Mouse (Mus musculus): Measurements from ENCODE around the gene Palm3.
"Not testable (repeated sequence)": the region's sequence is repeated elsewhere in the genome, so short reads cannot be mapped to it uniquely, and the experiment has no call there.

Palm3 gene

DNA sequence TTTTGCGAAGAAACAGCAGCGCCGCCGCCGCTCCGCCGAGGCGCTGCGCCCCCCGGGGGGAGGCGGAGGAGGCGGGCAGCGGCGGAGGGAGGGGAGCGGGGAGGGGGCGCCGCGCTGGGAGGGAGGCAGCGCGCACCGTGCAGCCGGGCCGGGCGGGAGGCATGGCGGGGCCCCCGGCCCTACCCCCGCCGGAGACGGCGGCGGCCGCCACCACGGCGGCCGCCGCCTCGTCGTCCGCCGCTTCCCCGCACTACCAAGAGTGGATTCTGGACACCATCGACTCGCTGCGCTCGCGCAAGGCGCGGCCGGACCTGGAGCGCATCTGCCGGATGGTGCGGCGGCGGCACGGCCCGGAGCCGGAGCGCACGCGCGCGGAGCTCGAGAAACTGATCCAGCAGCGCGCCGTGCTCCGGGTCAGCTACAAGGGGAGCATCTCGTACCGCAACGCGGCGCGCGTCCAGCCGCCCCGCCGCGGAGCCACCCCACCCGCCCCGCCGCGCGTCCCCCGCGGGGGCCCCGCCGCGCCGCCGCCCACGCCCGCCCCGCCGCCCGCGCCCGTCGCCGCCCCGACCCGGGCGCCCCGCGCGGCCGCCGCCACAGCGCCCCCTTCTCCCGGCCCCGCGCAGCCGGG lies 23.6 kb upstream of the Palm3 start, which contains the start of gene Samd1:
TSS of gene Samd1 (plus strand) at position 162 of the 631 bp plus-strand sequence.
- DNase-seq (ENCODE audit: low read depth, low spot score), result no peak

DNA sequence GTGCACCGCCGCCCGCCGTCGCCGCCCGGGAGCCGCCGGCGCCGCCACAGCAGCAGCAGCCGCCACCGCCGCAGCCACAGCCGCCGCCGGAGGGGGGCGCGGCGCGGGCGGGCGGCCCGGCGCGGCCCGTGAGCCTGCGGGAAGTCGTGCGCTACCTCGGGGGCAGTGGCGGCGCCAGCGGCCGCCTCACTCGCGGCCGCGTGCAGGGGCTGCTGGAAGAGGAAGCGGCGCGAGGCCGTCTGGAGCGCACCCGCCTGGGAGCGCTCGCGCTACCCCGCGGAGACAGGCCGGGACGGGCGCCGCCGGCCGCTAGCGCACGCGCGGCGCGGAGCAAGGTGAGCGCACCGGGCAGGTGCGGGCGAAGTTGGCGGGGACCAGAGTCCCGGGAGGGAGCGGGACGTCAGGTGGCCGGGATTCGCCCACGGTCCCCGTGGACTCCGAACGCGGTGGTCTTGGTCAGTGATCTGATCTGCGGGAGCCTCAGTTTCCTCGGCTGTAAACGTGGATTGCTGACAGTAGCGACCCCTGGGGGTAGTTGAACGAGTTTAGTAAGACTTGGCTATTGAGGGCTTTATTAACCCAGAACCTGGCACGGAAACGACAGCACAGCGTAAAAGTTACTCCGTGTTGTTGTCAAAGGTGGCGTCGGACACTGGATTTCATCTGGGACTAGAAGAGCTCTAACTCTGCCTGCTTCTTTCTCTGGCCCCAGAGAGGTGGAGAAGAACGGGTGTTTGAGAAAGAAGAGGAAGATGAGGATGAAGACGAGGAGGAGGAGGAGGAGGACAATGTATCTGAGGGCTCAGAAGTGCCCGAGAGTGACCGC lies 22.8 kb upstream of the Palm3 start:
- no peak for DNase-seq (ENCODE audit: low read depth, low spot score)

DNA sequence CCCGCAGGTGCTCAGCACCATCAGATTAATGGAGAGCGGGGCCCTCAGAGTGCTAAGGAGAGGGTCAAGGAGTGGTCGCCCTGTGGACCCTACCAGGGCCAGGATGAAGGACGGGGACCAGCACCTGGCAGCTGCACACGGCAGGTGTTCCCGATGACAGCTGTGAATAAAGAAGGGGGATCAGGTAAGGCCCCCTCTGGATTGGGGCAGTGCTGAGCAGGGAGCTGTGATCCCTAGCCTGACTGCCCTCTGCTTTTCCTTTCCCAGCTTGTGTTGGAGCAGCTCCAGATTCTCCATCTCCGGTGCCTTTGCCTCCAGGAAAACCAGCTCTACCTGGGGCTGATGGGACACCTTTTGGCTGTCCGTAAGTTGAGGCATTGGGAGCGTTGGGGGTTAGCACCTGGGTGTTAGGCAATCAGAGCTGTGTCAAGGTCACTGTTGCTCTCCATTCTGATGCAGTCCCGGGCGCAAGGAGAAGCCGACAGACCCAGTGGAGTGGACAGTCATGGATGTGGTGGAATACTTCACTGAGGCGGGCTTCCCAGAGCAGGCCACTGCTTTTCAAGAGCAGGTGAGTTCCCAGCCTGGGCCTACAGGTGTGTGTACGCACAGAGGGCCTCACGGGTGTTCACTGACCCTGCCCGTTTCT lies 22.1 kb upstream of the Palm3 start:
- no peak for DNase-seq (ENCODE audit: low read depth, low spot score)

DNA sequence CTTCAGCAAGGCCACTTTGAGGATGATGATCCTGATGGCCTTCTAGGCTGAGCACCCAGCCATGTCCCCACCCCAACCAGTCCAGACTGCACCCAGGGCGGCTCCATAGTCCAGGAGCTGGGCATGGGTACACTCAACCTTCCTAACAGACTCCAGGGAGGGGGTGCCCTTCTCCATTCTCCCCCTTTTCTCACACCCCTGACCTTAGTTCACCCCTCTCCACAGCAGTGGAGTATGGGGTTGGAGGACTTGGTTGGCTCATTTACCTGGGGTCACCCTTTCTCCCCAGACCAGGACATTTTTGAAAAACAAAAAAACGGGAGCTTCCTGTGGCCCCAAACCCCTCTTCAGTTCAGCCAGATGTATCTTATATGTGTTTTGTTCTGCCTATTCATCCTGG lies 21.4 kb upstream of the Palm3 start:
- no peak for DNase-seq (ENCODE audit: low read depth, low spot score)

DNA sequence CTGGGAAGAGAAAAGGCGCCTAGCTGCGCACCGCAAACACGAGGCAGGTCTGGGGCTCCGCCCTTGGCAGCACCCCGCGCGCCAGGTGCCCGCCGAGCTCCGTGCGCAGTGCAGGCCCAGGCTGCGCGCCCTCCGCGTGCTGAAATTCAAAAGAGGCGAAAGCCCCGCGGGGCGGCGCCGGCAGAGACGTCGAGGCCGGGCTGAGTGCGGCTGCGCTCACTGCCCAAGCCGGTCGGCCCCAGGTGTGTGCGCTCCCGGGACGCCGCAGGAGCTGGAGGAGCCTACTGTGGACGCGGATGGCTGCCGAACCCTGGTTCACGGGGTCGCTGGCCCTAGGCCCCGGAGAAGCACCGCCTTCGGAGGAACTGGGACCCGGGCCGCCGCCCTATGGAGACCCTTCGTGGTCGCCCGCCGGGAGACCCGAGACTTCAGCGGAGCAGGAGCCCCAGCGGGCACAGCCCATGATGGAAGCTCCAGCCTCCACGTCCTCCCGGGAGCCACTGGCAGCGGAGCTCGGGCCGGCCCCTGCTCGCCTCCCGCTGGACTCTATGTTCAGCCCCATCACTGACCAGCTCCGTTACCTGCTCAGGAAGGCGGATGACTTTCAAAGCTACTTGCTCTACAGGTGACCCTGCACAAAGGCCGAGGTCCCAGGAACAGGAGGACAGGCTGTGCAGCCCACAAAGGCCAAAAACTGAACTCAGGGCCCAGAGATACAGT lies 19.8 kb upstream of the Palm3 start, which contains the start of gene 1700067K01Rik:
TSS of gene 1700067K01Rik (plus strand) at position 222 of the 720 bp plus-strand sequence.
- no peak for DNase-seq (ENCODE audit: low read depth, low spot score)

DNA sequence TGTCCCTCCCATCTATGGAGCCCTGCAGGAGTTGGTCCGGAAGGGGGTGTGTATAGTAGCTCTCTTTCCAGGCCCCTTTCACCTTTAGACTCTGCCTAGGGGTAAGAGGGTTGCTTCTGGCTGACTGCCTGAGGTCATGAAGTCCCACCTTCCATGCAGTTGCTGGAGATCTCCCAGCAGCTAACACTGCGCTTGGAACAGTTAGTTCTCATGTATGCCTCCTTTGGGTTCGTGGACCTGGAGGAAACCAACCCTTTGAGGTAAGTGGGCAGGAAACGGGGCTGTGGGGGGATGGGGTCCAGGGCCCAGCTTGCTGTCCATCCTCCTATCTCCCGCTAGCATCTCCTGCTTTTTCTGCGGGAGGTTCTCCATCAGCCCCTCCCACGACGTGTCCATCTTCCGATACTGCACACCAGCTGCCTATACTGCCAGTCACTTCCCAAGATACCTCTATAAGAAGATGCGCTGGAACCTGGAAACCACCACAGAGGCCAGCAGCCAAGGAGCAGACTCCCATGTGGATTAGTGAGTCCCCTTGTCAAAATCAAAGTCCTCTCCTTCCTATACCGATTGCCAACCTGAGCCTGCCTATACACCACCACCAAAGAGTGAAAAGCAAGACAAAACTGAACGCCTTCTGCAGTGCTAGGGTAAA lies 18.2 kb upstream of the Palm3 start:
- DNase-seq (ENCODE audit: low read depth, low spot score), result no peak

DNA sequence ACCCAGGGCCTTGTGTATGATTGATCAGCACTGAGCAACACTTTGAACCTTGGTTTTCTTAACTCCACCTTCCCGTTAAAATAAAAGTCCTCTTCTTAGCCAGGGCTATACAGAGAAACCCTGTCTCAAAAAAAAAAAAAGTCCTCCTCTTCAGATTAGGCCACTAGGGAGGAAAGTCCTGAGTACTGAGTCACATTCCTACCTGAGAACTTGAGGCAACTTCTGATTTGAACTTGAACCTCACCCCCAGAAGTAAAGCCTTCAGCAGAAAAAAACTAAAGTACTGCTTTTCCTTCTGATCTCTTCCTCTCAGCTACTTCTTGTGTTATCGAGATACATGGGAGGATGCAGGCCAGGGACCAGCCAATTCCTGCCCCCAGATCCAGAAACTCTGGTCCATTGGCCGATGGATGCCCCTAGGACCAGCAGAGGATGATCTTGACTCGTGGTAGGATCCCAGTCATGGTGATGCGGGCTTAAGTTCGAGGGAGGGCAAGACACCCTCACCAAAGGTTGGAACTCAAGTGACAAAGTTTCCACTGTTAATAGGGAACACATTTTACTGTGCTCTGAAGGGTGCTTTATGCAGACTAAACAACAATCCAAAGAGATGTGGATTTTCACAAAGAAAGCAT lies 17.5 kb upstream of the Palm3 start:
- no peak for DNase-seq (ENCODE audit: low read depth, low spot score)

DNA sequence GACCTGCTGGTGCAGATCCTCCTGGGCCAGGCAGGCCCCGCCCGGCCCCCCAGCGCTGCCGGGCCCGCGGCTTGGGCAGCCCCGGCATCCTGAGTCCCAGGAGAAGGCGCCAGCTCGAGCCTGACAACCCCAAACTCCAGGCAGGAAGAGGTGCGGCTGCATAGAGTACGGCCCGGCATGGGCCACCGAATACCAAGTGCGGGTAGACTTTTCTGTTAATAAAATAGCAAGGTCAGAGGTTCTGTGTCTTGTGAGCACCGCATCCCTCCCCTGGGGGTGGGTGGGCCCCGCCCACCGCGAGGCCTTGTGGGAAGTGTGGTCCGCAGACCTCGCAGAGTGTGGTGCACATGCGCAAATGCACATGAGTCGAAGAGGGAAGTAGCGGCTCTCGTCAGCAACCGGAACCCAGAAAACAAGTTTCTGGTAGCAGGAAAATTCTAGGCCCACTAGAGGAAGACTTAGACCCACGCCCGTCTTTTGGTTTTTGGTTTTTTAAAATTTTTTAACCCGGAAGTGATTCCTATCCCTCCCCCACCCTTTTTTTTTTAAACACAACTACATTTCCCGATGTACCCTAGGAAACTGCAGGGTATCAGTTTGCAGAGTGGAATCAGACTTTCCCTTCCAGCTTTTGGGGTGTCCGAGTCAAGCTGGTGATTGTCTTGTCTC lies 16.6 kb upstream of the Palm3 start:
- peak; percentile 92 for DNase-seq (ENCODE audit: low read depth, low spot score)

DNA sequence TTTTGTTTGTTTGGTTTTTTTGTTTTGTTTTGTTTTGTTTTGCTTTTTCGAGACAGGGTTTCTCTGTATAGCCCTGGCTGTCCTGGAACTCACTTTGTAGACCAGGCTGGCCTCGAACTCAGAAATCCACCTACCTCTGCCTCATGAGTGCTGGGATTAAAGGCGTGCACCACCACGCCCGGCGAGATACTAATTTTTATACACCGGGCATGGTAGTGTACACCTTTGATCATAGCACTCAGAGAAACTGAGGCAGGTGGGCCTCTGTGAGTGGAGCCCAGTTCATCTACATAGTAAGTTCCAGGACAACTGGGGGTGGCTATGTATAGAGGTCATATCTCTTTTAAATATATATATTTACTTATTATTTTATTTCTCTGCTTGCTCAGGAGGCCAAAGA lies 15.8 kb upstream of the Palm3 start:
- not testable (repeated sequence) for DNase-seq (ENCODE audit: low read depth, low spot score)

DNA sequence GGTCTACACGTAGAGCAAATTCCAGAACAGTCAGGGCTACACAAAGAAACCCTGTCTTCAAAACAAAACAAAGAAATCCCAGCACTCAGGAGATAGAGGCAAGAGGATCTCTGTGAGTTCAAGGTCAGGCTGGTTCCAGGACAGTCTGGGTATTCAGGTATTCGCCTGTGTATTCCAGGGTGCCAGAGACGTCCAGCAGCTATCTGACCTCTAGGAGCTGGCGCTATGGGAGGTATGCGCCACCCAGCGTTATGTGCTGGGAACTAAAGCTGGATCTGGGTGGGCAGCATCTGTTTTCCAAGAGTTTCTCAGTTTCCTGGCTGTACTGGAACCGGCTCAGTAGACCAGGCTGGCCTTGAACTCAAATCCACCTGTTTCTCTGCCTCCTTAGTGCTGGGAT lies 12.9 kb upstream of the Palm3 start:
- no peak for DNase-seq (ENCODE audit: low read depth, low spot score)

DNA sequence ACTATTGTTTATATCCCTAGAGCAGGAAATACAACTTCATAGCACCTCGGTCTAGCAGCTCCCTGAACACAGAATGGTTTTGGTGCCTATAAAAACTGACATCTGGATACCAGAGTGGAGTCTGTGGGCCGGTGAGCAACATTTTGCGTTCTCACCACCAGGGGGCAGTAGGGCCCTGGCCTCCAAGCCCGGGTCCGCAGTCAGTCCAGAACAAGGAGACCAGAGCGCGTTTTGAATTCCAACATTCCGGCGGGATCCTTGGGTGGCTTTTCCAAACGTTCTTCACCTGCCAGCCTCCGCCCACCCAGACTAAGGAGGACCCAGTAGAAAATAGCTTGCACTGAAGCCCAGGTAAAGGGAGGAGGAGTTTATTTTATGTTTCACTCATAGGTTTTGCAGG lies 11.4 kb upstream of the Palm3 start:
- DNase-seq (ENCODE audit: low read depth, low spot score), result peak; percentile 44

DNA sequence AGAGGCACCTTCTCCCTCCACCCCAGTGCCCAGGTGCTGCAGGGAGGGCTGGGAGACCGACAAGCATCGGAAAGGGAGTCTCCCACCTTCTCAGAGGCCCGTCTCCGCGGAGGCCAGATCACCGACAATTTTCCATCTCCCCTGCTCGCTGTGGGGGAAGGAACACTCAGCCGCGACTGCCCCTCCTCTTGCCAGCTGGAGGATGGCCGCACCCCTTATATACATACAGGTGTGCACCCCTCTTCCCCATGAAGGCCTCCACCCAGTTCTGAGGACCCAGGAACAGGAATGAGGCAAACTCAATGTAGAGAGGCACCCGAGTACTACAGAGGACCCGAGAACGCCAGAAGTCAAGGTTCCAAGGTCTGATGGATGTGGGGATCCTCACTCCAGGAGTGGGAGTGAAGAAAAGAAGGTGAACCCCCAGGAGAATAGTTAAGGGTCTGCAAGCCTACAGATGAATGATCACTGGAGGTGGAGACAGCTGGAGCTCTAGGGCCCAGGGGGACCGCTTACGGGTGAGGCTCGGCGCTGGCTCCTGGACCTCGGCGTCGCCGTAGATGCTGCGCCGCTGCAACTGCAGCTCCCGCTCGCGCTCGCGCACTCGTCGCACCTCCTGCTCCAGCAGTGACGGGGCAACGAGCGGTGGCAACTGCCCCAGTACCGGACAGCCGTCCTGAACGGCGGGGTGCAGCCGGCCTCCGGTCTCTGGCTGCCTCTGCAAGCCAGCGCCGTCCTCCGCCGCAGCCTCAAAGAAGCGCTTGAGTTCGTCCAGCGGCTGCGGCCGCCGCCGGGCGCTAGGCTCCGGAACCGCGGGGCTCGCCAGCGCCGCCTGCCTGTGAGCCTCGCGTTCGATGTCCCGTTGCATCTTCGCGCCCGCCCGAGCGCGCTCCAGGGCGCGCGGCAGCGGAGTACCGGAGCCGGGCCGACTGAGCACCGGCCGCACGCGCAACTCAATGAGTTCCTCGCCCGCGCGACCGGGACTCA lies 10.4 kb upstream of the Palm3 start:
- DNase-seq (ENCODE audit: low read depth, low spot score), result no peak

DNA sequence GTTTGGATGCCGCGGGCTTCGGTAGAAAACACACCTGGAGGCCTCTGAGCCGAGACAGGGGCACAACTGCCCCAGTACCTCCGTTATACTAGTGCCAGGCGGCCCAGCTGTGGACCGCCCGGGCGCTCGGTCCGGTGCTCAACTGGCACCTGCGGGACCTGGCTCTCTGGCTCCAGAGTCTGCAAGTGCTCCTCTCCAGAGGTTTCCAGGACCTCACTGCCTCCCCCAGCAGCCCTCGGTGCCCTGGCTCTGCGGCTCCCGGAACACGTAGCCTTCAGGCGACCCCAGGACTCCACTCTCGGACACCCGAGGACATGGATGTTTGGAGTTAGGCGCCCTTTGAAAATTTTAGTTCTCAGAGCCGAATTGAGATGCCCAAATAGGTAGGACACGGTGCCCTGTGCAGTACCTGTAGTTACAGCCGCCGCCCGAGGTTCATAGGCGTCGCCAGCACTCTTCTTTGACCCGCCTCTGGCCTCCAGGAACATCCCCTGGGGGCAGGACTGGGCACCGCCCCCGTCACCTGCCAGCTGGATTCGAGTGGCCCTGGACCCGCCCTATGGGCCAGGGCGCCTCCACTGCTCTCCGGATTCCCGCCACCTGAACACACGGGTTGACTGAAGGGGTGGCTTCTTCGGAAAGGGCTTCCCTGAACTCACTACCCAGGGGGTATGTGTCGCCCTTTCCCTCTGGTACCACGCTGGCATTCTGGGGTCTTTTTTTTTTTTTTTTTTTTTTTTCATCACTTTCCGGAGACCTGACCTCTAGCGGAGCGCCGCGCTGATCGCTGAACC lies 9.4 kb upstream of the Palm3 start, which contains the start of gene 2210011C24Rik:
TSS of gene 2210011C24Rik (minus strand) at position 467 of the 794 bp plus-strand sequence.
- DNase-seq (ENCODE audit: low read depth, low spot score), result no peak

DNA sequence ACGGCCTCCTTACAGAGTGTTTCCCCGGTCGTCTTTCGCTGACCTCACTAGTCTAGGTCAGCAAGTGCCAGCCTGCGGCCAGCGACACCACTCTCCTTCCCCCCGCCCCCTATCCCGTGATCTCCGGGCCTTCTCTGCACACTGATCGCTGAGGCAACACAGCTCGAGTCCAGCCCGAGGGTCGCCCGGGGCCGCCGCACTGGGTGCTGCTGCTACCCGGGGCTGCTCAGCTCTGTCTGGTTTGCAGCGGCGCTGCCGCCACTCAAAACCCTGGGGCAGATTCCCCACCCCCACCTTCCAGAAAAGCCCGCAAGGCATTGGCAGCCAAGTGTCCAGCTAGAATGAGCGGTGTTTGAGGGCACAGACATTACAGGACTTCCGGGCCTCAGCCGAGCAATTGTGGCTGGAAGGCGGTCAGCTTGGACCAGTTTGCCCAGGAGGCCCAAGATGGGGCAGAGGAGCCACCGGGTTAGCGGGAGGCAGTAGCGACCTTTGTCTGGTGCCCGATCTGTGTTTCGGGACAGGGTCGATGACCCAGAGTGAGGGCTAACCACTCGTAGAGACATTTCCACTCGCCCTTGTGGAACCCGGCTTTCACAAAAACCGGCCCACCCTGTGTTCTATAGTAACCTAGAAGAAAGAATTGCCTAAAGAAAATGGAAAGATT lies 8.6 kb upstream of the Palm3 start:
- DNase-seq (ENCODE audit: low read depth, low spot score), result no peak

DNA sequence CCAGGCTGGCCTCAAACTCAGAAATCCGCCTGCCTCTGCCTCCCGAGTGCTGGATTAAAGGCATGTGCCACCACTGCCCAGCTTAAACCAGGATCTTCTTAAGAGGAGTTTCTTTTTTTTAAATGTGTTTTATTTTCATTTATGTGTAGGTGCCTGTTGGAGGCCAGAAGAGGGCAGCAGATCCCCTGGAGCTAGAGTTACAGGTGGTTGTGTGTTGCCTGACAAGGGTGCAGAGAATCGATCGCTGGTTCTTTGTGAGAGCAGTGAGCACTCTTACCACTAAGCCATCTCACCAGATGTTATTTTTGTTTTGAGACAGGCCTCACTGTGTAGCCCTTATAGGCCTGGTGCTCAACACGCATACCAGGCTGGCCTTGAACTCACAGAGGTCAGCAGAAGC lies 5.4 kb upstream of the Palm3 start:
- DNase-seq (ENCODE audit: low read depth, low spot score), result no peak

DNA sequence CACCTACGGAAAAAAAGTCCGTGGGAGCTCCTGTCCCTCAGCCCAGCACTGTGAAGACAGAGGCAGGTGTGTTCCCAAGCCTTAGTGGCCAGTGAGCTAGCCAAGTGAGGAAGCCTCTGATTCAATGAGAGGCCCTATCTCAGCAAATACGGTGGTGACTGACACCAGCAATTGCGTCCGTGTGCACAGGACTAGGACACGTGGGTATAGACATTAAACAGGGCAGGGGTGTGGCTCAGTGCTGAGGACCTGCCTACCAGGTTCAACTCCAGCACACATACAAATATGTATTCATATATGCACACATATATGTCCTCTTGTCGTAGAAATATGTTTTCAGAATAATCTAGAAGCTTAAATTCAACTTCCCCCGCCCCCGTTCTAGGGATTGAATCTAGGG lies 1.5 kb upstream of the Palm3 start:
- no peak for DNase-seq (ENCODE audit: low read depth, low spot score)

DNA sequence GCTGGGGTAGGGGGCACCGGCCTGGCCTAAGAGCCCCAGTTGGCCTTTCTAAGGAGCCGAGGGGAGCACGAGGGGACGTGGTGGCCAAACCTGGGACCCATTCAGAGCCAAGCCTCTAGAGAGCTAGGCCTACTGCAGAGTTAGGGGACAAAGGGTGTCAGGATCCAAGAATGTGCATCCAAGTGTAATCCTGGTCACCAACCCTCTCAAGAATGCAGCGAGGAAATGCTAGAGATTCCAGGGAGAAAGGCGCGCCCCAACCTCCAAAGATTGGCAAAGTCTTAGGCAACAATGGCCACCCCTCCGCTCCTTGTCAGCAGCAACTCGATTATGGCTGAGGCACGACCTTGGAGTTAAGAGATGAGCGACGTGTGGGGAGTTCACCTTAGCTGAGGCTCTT lies 298 bp downstream of the Palm3 start:
- DNase-seq (ENCODE audit: low read depth, low spot score), result no peak

DNA sequence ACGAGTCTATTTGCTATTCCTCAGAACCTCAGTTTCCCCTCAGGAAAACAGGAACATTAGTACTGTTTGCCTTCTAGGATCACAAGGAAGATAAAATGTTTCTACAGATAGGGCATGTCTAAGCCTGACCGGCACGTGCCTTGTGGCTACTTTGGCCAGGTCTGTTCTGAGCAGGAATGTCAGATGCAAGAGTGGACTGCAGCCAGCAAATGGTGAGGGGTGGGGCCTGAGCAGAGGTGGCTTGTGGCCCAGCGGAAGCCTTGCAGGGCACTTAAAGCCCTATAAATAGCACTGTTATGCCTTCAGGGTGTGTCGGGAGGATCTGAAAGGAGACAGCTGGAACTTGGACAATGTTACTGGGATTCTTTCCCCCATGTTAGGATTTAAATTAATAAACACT lies 1.8 kb downstream of the Palm3 start:
- no peak for DNase-seq (ENCODE audit: low read depth, low spot score)
